Mouse (Mus musculus) 416B (cell line): Measurements from ENCODE around the gene Gemin4.

Source experiments
- DNase-seq: peaks from one replicate; pipeline ENCODE4 v3.0.0; 2011; ENCODE audit warnings: low read depth

The Gemin4 gene

DNA sequence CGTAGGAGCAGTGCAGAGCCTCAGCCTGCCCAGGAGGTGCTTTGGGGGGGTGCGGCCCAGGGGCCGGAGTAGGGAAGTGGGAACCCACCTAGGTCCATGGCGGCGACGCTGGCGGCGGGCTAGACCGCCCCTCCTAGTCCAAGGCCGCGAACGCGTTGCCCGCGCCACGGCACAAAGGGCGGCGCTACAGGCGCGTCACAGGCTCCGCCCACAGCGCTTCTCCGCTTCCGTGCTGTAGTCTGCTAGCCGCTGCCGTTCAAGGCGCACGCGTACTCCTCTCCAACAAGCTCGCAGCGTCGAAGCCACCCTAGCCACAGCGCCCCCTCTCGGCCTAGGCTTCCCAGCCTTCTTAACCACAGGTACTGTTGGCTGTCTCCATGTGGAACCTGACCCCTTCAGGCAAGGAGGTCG, at the start of gene Gemin4, which contains the start of gene Dbil5:
Gene Gemin4 (minus strand): TSS at position 275 of the 411 bp plus-strand sequence.
Gene Dbil5 (plus strand): TSS at position 219 of the 411 bp plus-strand sequence.
- peak; percentile 98 for DNase-seq

DNA sequence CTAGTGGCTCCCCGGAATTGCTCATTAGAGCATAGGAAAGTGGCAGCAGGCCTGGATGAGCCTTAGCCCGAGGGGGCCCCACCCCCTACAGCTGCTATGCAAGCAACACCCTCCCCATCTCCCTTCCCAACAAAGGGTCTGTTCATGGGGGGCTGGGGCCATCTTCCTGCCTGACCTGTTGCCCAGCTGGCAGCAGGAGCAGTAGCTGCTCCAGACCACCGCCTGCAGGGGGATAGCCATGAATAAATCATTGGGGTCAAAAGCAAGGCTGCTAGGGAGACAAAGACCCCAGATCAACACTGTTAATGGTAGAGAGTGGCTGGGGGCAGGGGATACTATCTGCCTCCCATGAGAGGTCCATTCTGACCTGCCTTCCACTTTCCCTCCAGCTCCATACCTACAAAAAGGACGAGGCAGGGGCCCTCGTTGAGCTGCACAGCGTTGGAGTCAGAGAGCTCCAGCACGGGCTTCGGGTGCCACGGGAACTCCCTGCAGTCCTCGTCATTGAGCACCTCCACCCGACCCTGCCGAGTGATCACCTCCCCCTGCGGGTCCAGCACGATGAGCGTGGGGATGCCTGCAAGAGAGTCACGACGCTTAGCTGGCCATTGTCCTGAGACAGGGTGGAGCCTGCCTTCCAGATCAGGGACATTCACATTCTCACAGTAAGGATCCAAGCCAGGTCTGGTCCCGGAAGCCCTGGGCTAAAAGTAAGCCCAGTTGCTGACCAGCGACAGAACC, 45.3 kb upstream of the Gemin4 start:
- DNase-seq, result no peak

- DNase-seq, result peak; percentile 98
Measured at GRCm38 (mm10) chr11:76261224-76261623, 43.8 kb upstream of the Gemin4 start.

- DNase-seq, result no peak
Measured at GRCm38 (mm10) chr11:76260208-76261050, 43.0 kb upstream of the Gemin4 start.

GRCm38 (mm10) chr11:76258511-76258910, 41.0 kb upstream of the Gemin4 start:
- no peak for DNase-seq

DNA sequence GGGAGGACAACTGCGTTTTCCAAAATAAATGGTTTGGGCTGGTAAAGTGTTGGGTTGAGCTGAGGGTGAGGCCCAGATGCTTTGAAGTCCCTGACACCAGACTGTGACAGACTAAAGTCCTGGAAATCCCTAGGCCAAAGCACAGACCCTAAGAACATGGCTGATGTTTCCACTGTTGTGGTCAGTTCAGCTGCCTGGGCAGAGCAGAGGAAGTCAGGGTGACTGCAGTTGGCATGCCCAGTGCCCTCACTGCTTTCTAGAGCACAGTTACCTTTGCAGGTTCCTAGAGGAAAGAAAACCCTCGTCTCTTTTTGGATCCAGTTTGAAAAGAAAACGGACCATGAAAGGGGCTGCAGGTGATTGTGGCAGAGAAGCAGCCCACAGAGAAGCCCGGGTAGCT, 39.9 kb upstream of the Gemin4 start:
- DNase-seq, result no peak

- no peak for DNase-seq
Measured at GRCm38 (mm10) chr11:76256129-76256528, 38.7 kb upstream of the Gemin4 start.

DNA sequence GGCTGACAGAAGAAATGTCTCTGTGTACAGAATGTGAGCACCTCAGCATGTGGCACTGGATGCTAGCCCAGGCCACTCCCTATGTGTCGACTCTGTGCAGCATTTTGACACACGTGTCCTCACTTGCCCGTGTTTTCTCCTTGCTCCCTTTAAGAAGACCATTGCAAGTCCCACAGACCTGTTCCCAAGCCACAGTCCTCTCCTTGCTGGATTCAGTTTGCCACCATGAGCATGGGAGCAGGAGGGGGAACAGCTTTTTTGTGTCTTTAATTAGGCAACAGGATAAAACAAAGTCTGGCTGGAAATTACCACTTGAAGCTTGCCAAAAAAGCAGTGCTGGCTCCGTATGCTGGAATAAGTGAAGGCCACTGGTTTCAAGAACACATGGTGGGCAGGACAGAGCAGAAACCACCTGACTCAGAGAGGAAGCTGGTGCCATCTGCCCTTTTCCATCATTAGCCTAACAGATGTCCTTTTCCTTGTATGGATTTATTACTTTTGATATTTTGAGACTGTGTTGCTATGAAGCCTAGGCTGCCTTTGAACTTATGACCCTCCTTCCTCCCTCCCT, 38.1 kb upstream of the Gemin4 start:
- DNase-seq, result no peak

- DNase-seq, result no peak
Measured at GRCm38 (mm10) chr11:76253918-76254264, 36.4 kb upstream of the Gemin4 start.

GRCm38 (mm10) chr11:76253145-76253917, 35.9 kb upstream of the Gemin4 start:
- DNase-seq, result peak; percentile 82

GRCm38 (mm10) chr11:76252036-76252435, 34.6 kb upstream of the Gemin4 start:
- DNase-seq, result no peak

DNA sequence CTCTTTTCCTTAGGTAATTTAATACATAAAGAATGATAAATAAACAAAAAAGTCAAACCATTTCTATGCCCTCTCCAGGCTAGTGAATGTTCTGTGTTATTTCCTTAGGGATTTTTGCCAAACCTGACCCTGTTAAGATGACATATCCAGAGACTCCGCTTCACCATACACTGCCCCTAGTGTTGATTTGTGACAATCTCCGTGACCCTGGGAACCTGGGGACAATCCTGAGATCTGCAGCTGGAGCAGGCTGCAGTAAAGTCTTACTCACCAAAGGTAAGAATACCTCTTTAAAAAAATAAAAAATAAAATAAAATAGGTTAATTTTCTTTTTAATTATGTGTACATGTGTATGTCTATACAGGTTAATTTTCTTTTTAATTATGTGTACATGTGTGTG, 29.8 kb upstream of the Gemin4 start:
- DNase-seq, result no peak

- DNase-seq, result no peak
Measured at GRCm38 (mm10) chr11:76246439-76246838, 29.0 kb upstream of the Gemin4 start.

GRCm38 (mm10) chr11:76243811-76244546, 26.5 kb upstream of the Gemin4 start:
- no peak for DNase-seq

- DNase-seq, result peak; percentile 87
Measured at GRCm38 (mm10) chr11:76242901-76243810, 25.7 kb upstream of the Gemin4 start, which contains the start of the genes Mrm3 and Glod4. Gene Mrm3, plus strand, starts transcription at chr11:76243715. Gene Glod4, minus strand, starts transcription at chr11:76243725.

DNA sequence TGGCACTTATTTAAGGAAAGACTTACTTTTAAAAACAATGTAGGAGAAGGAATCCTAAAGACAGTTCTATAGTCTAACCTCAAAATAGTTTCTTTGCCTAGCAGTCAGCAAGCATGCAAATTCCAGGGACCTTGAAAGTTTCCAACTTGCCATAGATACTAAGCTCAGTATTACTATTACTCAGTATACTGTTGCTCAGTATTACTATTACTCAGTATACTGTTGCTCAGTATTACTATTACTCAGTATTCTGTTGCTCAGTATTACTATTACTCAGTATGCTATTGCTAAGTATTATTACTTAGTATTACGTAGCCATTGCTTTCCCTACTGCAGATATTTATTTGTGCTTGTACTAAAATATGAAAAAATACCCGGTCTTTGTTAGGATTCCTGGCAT, 22.3 kb upstream of the Gemin4 start:
- DNase-seq, result no peak

- DNase-seq, result no peak
Measured at GRCm38 (mm10) chr11:76236136-76236535, 18.7 kb upstream of the Gemin4 start.

DNA sequence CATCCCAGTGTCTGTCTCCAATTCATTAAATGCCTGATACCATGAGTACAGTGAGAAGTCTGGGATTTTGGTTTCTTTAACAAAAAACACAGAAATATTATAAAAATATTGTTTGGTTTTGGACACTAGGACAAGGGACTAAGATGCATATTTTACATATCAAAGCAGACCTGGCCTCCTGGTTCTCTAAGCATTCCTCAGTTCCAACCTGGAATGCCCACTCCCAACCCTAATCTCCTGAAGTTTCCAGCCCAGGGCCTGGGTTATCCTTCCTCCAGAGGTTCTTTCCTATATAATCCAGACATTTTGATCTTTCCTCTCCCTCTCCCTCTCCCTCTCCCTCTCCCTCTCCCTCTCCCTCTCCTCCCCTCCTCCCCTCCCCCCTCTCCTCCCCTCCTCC, 7.6 kb upstream of the Gemin4 start:
- no peak for DNase-seq

DNA sequence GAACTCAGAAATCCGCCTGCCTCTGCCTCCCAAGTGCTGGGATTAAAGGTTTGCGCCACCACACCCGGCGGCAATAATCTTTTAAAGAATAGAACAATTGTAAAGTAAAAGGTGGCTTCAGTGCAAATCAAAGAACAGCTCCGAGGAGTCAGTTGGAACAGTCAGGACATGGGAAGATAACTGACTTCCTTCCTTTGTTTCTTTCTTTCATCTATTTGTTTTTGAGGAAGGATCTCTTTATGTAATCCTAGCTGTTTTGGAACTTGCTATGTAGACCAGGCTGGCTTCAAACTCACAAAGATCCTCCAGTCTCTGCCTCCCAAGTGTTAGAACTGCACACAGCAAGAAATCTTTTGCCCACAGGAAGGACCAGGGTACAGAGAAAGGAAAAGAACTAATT, 7.2 kb upstream of the Gemin4 start:
- no peak for DNase-seq
